Mouse (Mus musculus) stomach, embryonic 15.5 days (tissue): ENCODE measurements around the gene Vax1. TPM values are rescaled to one million over a fixed set of nuclear protein-coding genes. Genes with fewer than 3 reads are reported as not detected.
A peak's percentile ranks its signal among the peaks of the same experiment; 100 is the strongest.

Source experiments
- ATAC-seq: fragments of 200-750 bp; cut with Nextera tagmentation; 2 replicates; pipeline ENCODE4 v1.8.0; 2017; ENCODE audit warnings: low read depth, moderate number of reproducible peaks, moderate TSS enrichment; ENCODE audit not compliant: insufficient read depth, low FRiP score
- H3K27ac ChIP-seq: fragments of 300-500 bp; sonication (generic); 2 replicates; pipeline ENCODE4 v1.5.1; 2015; ENCODE audit warnings: mild to moderate bottlenecking, inconsistent platforms
- H3K27me3 ChIP-seq: fragments of 300-500 bp; sonication (generic); replicated peaks from 2 replicates; pipeline ENCODE4 v1.6.1; 2015; ENCODE audit warnings: inconsistent platforms
- H3K36me3 ChIP-seq: fragments of 300-500 bp; sonication (generic); 2 replicates; pipeline ENCODE4 v1.6.1; 2015; ENCODE audit warnings: inconsistent platforms
- H3K4me1 ChIP-seq: fragments of 300-500 bp; sonication (generic); 2 replicates; pipeline ENCODE4 v1.6.1; 2015; ENCODE audit warnings: inconsistent platforms
- H3K4me2 ChIP-seq: fragments of 300-500 bp; sonication (generic); 2 replicates; pipeline ENCODE4 v1.6.1; 2015; ENCODE audit warnings: mild to moderate bottlenecking, inconsistent platforms
- H3K4me3 ChIP-seq: fragments of 300-500 bp; sonication (generic); replicated peaks from 2 replicates; pipeline ENCODE4 v1.5.1; 2015; ENCODE audit warnings: inconsistent platforms
- H3K9ac ChIP-seq: fragments of 300-500 bp; sonication (generic); 2 replicates; pipeline ENCODE4 v1.6.1; 2015; ENCODE audit warnings: inconsistent platforms
- H3K9me3 ChIP-seq: fragments of 300-500 bp; sonication (generic); 2 replicates; pipeline ENCODE4 v1.6.1; 2016; ENCODE audit warnings: inconsistent platforms
- WGBS: fragments of 180-500 bp; shearing (Covaris S2); methylation state at CpG from one replicate; pipeline ENCODE4 v1.1.7; 2015; 5-methylcytosine and 5-hydroxymethylcytosine counted together
- polyA plus RNA-seq: library from polyadenylated mRNA; unstranded; fragments of >200 nt; fragmentation: Nextera tagmentation; extraction: Ambion mirVana; gene quantifications from 2 replicates; pipeline ENCODE4 v1.2.1, GENCODE M21; 2015

The Vax1 gene
- polyA plus RNA-seq, 1 experiment from 2014 or later = not detected

DNA sequence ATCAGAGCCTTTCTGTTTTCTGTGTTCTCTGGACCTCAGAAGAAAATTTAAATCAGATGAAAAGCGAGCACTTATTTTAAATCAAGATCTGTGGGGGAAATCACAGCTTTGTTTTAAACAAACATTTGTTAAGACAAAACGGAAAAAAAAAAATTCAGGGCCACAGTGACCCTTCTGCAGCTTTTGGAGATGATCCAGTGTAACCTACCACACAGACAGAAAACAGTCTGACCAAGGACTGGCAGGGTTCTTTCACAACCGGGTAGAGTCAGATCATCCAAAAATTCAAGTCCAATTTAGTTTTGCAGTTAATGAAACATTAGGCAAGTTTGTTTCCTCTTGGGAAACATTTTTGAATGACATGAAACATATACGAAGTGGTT, 21.3 kb upstream of the Vax1 start:
- Histone ChIP-seq H3K27me3 (peaks cover 71% of the 10 kb centered on the region), H3K9ac (no peak overlapping the region), H3K9me3 (no peaks in the 10 kb centered on the region), H3K4me3 (no peak overlapping the region), H3K4me2 (no peak overlapping the region), H3K27ac (no peak overlapping the region), H3K36me3 (no peaks in the 10 kb centered on the region), H3K4me1 (peaks cover 5% of the 10 kb centered on the region)
- ATAC-seq = no peak
- 10% methylated on average over 4 of the region's 4 CpGs for WGBS

DNA sequence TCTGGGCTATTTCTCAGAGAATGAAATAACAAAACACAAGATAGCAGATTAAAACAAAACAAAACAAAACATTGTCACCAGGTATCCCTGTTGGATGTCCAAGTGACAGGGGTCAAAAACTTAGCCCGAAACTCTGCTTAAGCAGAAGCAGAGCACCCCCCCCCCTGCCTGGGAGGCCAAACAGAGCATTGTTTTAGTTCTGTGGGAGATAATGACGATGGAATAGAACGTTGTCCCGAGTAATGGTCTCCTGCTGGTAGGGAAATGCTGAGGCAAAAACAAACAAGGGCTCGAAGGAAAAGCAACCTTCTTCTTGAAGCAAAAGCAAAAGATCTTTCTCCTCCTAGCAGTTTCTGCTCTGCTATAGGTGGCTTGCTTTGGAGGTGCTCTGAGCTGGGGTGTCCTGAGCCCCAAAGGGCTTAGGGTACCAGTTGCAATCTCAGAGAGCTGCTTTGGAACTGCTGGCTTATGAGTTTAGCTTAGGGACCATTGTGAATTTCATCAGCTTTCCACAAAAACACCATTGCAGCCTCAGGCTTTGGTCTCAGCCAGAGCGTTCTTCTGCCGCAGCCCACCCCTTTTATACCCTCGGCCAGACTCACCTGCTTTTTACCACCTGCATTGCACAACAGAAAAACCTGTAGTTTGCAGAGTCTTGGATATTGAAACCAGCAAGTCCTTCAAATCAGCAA, 20.7 kb upstream of the Vax1 start:
- Histone ChIP-seq H3K4me3 (no peak overlapping the region), H3K27me3 (peaks cover 68% of the 10 kb centered on the region)
- 2% methylated on average over 8 of the region's 8 CpGs for WGBS

GRCm38 (mm10) chr19:59188981-59189380, 19.1 kb upstream of the Vax1 start:
- peaks cover 58% of the 10 kb centered on the region for H3K27me3 ChIP-seq
- 22% methylated on average over 4 of the region's 4 CpGs for WGBS

More for the DNA sequence above, 20.7 kb upstream of the Vax1 start:
- no peaks in the 10 kb centered on the region for H3K36me3 ChIP-seq
- peaks cover 5% of the 10 kb centered on the region for H3K4me1 ChIP-seq
- no peaks in the 10 kb centered on the region for H3K9me3 ChIP-seq
- no peak overlapping the region for H3K9ac ChIP-seq
- H3K27ac ChIP-seq = no peak overlapping the region
- ATAC-seq = no peak
- H3K4me2 ChIP-seq = no peak overlapping the region

GRCm38 (mm10) chr19:59184000-59184399, 14.1 kb upstream of the Vax1 start:
- H3K27ac ChIP-seq = no peak overlapping the region
- H3K9me3 ChIP-seq = no peaks in the 10 kb centered on the region
- H3K9ac ChIP-seq = no peak overlapping the region
- WGBS = 44% methylated on average over 3 of the region's 3 CpGs
- no peaks in the 10 kb centered on the region for H3K36me3 ChIP-seq
- H3K4me2 ChIP-seq = no peak overlapping the region
- no peak for ATAC-seq
- no peak overlapping the region for H3K4me3 ChIP-seq
- H3K27me3 ChIP-seq = peaks cover 38% of the 10 kb centered on the region
- no peaks in the 10 kb centered on the region for H3K4me1 ChIP-seq

More at GRCm38 (mm10) chr19:59188981-59189380, 19.1 kb upstream of the Vax1 start:
- no peaks in the 10 kb centered on the region for H3K9me3 ChIP-seq
- peaks cover 3% of the 10 kb centered on the region for H3K4me1 ChIP-seq
- H3K36me3 ChIP-seq = no peaks in the 10 kb centered on the region
- H3K27ac ChIP-seq = no peak overlapping the region
- H3K4me3 ChIP-seq = no peak overlapping the region
- H3K4me2 ChIP-seq = no peak overlapping the region
- no peak overlapping the region for H3K9ac ChIP-seq
- ATAC-seq = no peak

GRCm38 (mm10) chr19:59173341-59174015, 3.6 kb upstream of the Vax1 start:
- H3K4me3 ChIP-seq = no peak overlapping the region
- WGBS = 17% methylated on average over 6 of the region's 6 CpGs

DNA sequence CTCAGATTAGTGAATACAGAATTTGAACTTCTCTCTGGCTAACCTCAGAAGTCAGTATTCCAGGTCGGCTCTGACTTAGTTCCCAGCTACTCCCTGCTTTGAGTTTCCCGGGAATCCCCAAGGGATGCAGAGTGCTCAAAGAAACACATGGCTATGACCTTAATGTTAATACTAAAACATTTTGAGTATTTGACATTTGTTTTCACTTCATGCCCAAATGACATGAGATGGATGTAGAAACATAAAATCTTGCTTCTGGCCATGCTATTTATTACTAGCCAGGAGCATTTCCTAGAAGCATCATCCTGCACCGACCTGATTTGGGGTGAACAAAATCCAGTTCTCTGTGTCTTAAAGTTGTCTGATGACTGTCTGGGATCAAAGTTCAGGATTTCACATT, 2.9 kb upstream of the Vax1 start:
- H3K9me3 ChIP-seq = no peaks in the 10 kb centered on the region
- no peaks in the 10 kb centered on the region for H3K36me3 ChIP-seq
- H3K4me3 ChIP-seq = no peak overlapping the region
- H3K27me3 ChIP-seq = peaks cover 91% of the 10 kb centered on the region
- H3K9ac ChIP-seq = no peak overlapping the region
- WGBS = 4% methylated on average over 3 of the region's 3 CpGs
- H3K27ac ChIP-seq = no peak overlapping the region
- peaks cover 18% of the 10 kb centered on the region for H3K4me1 ChIP-seq
- no peak overlapping the region for H3K4me2 ChIP-seq
- ATAC-seq = no peak

More at GRCm38 (mm10) chr19:59173341-59174015, 3.6 kb upstream of the Vax1 start:
- H3K4me2 ChIP-seq = no peak overlapping the region
- no peak overlapping the region for H3K27ac ChIP-seq
- H3K36me3 ChIP-seq = no peaks in the 10 kb centered on the region
- no peaks in the 10 kb centered on the region for H3K9me3 ChIP-seq
- H3K27me3 ChIP-seq = peaks cover 84% of the 10 kb centered on the region
- ATAC-seq = no peak
- no peak overlapping the region for H3K9ac ChIP-seq
- H3K4me1 ChIP-seq = peaks cover 18% of the 10 kb centered on the region

- Histone ChIP-seq H3K4me2 (no peak overlapping the region), H3K36me3 (no peaks in the 10 kb centered on the region), H3K27ac (no peak overlapping the region), H3K9ac (no peak overlapping the region), H3K9me3 (no peaks in the 10 kb centered on the region), H3K4me1 (peaks cover 19% of the 10 kb centered on the region), H3K27me3 (peaks cover 92% of the 10 kb centered on the region), H3K4me3 (no peak overlapping the region)
- 1% methylated on average over 19 of the region's 19 CpGs for WGBS
- no peak for ATAC-seq
Observed at GRCm38 (mm10) chr19:59171871-59172245, 2.0 kb upstream of the Vax1 start.

GRCm38 (mm10) chr19:59171151-59171870, 1.5 kb upstream of the Vax1 start:
- peaks cover 24% of the 10 kb centered on the region for H3K4me1 ChIP-seq
- no peak overlapping the region for H3K27ac ChIP-seq
- no peak overlapping the region for H3K4me3 ChIP-seq
- no peak overlapping the region for H3K9ac ChIP-seq
- no peak overlapping the region for H3K4me2 ChIP-seq
- WGBS = 2% methylated on average over 38 of the region's 38 CpGs
- no peaks in the 10 kb centered on the region for H3K36me3 ChIP-seq
- ATAC-seq = no peak
- peaks cover 97% of the 10 kb centered on the region for H3K27me3 ChIP-seq
- H3K9me3 ChIP-seq = no peaks in the 10 kb centered on the region

- no peak overlapping the region for H3K27ac ChIP-seq
- H3K27me3 ChIP-seq = peaks cover 97% of the 10 kb centered on the region
- ATAC-seq = no peak
- peaks cover 27% of the 10 kb centered on the region for H3K4me1 ChIP-seq
- no peaks in the 10 kb centered on the region for H3K9me3 ChIP-seq
- 2% methylated on average over 6 of the region's 6 CpGs for WGBS
- H3K4me3 ChIP-seq = no peak overlapping the region
- no peaks in the 10 kb centered on the region for H3K36me3 ChIP-seq
- no peak overlapping the region for H3K4me2 ChIP-seq
- H3K9ac ChIP-seq = no peak overlapping the region
Observed at GRCm38 (mm10) chr19:59170766-59171095, 875 bp upstream of the Vax1 start.

- Histone ChIP-seq H3K9ac (no peak overlapping the region), H3K4me3 (peak overlapping the region; percentile 25), H3K36me3 (no peaks in the 10 kb centered on the region), H3K4me1 (peaks cover 27% of the 10 kb centered on the region), H3K27me3 (peaks cover 95% of the 10 kb centered on the region), H3K9me3 (no peaks in the 10 kb centered on the region), H3K27ac (no peak overlapping the region), H3K4me2 (peak overlapping the region; percentile 44)
- ATAC-seq = no peak
- WGBS = under 1% methylated on average over 65 of the region's 65 CpGs
Observed at GRCm38 (mm10) chr19:59169143-59169935, 517 bp downstream of the Vax1 start.

DNA sequence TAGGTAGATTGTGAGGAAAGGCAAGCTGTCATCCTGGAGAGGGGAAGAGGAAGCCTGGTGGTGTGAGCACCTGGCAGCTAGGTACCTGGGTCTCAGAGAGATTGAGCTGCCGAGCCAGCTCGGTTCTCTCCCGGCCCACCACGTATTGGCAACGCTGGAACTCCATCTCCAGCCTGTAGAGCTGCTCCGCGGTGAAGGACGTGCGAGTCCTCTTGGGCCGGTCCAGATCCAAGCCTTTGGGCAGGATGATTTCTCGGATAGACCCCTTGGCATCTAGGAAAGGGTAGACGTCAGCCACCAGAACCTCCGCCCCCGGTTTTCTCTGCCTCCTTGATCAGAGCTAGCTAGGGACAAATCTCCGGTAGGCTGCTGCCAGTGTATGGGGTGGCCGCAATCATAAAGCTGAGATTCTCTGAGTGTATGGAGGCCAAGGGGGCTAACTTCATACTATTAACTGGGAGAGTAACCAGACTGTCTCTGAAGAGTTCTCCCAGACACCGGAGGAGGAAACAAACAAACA, 1.4 kb downstream of the Vax1 start:
- WGBS = 5% methylated on average over 17 of the region's 17 CpGs
- H3K9ac ChIP-seq = no peak overlapping the region

More for the DNA sequence above, 1.4 kb downstream of the Vax1 start:
- Histone ChIP-seq H3K4me2 (no peak overlapping the region), H3K27ac (no peak overlapping the region), H3K4me3 (no peak overlapping the region), H3K4me1 (peaks cover 27% of the 10 kb centered on the region), H3K9me3 (no peaks in the 10 kb centered on the region), H3K27me3 (peaks cover 90% of the 10 kb centered on the region), H3K36me3 (no peaks in the 10 kb centered on the region)
- ATAC-seq = no peak
